Mouse (Mus musculus) adrenal gland, adult (tissue): ENCODE results near the gene Slc26a6.

Experiments used
- DNase-seq, 2 experiments: peaks; one replicate each; pipeline ENCODE4 v3.0.0; 2022 to 2023; ENCODE audit warnings: low spot score in 1 of 2; ENCODE audit not compliant: inconsistent age in 2 of 2

Slc26a6 gene

DNA sequence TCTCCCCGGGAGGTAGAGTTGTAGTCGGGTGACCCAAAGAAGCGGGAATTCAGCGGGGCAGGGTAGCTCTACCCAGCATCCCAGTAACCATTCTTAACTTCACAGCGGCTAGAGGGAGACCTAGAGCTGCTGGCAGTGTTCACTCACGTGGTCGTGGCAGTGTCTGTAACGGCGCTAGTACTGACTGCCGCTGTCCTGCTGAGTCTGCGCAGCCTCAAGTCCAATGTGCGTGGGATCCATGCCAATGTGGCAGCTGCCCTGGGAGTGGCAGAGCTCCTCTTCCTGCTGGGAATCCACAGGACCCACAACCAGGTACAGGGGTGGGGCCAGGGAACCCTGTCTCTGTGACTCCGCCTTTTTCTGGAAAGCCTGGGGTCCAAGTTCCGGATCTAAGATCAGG is 10.1 kb upstream of the Slc26a6 start:
- peak; percentile 44 to 71 for DNase-seq

DNA sequence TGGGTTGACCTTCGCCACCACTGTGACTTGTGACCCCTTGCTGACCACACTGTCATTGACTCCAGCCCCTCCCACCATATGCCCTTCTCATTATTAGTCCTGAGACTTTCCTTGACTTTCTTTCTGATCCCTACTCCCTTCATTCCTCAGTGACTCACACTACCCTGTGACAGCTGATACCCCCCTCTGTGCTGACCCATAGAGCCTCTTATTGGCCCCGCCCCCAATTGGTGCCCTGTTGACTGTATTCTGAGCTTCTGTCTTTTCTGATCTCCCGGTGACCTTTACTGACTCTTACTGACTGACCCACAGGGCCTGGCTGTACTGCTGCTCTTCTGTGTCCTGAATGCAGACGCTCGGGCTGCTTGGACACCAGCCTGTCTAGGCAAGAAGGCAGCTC is 7.7 kb upstream of the Slc26a6 start:
- DNase-seq = peak; percentile 58 to 60

DNA sequence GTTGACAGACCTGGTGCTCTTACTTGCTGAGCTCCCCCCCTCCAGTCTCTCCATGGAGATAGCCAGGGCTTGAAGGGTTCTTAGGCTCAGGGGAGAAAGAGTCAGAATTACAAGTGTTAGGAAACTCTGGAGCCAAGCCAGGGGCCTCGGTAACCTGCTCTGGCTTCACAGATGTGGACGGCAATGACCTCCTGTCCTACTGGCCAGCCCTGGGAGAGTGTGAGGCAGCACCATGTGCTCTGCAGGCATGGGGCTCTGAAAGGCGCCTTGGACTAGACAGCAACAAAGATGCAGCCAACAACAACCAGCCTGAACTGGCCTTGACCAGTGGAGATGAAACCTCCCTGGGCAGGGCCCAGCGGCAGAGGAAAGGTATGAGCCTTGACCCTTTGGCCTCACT is 5.7 kb upstream of the Slc26a6 start:
- peak in 1 of 2 experiments; percentile 64 for DNase-seq

DNA sequence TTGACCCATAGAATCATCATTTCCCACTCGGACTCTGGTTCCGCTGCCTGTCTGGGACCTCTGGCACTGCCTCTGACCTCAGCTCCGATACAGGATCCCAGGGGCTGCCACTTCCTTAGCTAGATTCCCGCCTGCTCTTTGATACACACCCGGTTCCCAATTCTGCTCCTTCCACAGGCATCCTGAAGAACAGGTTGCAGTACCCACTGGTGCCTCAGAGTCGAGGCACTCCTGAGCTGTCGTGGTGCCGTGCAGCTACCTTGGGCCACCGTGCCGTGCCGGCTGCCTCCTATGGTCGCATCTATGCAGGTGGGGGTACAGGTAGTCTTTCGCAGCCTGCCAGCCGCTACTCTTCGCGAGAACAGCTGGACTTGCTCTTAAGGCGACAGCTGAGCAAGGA is 4.7 kb upstream of the Slc26a6 start:
- DNase-seq = no peak

DNA sequence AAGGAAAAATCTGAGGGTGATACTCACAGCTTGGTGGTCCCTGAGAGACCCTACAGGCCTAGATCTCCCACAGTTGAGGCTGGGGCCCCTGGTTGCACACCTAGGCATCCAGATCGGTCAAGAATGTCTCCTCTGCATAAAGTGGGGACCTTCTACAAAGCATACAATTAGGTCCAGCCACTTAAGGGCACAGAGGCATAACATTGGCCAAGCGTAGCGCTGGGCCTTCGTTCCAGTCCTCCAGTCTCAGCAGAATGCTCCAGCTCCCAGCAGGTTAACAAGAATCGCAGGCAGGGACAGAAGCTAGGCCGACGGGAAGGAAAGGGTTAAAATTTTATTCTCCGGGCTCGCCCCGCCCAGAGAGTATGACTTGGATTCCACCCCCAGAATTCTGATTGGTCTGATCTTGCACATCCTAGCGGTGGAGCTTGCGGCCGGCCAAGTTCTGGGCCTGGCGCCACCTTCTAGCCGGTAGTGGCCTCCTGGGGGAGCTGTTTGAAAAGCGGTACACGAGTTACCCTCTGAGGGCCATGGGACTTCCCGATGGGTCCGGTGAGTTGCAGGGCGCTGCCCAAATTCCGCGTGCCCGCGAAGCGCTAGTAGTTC is 655 bp downstream of the Slc26a6 start:
- DNase-seq = peak; percentile 95 to 98

DNA sequence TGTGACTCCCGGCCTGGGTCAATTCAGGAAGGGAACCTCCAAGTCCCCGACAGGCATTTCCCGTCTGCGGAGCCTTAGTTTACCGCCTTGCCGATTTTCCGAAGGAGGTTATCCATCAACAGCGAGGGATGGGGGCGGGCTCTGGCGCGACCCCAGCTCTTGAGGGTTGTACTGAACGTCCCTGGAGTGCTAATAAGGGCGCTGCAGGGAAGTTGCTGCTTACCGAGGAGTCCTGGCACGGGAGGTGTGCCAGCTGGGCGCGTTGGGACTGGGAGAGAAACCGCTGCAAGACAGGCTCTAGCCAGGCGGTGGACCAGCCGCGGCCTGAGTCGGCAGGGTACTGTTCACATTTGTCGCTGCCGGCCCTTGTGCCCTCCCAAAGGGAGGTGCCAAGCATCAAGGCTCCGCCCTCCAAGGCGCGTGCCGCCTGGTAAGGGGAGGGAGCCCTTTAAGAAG is 1.2 kb downstream of the Slc26a6 start:
- peak; percentile 91 to 97 for DNase-seq

DNA sequence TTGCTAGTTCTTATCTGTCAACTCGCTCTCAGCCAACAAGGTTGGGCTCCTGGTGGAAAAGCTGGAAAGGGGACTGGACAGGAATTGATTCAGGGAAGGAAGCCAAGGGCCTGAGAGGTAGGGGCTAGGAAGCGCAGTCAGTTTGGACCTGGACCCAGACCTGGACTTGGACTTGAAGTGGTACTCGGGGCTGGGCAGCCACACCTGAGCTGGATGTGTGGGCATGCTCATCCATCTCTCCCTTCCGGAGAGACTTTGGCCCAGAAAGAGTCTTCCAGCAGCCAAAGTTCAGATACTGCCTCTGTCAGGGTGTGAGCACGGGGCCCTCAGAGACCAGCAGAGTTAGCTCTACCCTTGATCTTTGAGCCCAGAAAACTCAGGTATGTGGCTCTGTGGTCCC is 2.3 kb downstream of the Slc26a6 start:
- no peak for DNase-seq

DNA sequence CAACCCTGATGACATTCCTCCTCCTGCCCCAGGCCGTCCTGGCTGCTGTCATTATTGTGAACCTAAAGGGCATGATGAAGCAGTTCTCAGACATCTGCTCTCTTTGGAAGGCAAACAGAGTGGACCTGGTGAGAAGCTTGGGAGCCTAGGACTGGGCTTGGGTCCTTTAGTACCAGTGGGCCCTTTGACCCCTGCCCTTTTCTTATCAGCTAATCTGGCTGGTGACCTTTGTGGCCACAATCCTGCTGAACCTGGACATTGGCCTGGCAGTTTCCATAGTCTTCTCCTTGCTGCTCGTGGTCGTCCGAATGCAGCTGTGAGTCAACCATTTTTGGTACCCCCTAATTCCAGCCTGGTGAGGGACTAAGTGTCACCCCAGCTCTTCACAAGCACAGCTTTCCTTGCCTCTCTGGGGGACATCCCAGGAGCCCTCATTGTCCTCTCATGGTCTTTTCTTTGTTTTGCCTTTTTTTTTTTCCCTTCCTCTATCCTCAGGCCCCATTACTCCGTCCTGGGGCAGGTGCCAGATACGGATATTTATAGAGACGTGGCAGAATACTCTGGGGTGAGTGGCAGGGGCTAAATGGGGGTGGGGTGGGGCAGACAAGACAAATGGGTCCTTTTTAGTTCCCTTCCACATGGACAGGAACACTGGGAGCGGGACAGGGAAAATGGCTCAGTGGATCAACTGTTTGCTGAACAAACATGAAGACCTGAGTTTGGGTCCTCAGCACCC is 5.9 kb downstream of the Slc26a6 start:
- no peak for DNase-seq

DNA sequence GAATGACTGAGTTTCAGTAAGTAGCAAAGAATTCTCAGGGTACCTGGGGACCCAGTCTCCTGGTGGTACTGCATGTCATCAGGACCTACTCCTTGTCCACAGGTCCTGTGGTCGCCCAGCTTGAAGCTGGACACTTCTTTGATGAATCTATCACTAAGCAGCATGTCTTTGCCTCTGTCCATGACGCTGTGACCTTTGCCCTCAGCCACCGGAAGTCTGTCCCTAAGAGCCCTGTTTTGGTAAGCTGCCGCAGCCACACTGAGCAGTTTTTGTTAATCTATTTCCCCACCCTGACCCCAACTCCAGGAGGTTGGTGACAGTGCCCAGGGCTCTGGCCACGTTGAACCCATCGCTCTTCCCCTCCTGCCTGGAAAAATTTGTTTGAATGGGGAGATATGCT is 59.2 kb downstream of the Slc26a6 start:
- no peak for DNase-seq

DNA sequence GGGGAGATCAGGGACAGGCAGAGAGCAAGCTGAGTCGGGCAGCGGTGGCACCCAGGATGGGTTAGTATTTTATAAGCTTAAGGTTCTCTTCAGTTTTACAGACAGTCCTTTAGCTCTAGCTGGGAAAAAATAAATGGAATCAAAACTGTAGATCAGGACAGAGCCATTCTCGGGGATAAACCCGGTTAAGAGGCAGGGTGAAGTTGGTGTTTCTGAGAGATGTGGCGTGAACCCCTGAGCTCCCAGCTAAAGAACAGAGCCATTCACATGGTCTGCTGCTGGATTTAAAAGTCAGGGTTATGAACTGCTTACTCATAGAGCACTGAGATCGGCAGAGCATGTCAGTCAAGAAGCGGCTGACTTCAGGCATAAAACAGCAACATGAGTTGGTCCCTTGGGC is 60.1 kb downstream of the Slc26a6 start:
- DNase-seq = peak; percentile 40 to 79

DNA sequence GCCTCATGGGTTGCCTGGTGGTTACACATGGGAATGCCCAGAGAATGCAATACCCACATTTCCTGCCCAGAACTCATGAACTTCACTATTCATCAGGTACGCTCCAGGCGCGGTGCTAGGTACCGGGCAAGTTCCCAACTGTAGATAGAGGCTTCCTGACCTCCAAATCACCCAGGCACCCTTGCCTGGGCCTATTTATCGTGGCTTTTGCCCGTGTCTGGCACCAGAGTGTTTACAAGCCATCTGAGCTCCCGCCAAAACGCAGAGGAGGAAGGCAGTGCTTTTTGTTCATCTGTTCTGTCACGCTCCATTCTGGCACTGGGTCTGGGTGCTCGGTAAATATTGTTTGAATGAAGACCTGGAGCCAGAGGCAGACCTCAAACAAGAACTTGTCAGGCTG is 60.5 kb downstream of the Slc26a6 start:
- no peak for DNase-seq

DNA sequence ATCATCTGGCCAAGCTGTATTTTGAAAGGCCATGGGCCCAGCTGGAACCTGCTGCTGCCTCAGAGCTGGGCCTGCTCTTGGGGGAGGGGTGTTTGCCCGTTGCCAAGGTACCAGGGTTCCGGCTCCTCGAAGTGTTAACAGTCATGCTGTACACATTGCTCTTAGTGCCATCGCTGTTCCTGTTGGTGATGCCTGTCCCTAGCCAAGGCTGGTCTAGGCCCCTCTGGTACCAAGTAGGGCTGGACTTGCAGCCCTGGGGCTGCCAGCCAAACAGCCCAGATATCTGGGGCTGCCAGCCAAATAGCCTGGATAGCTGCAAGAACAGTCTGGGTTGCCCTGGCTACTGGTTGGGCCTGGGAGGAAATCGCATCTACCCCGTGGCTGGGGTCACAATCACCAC is 61.4 kb downstream of the Slc26a6 start, which contains the start of gene Tmem89:
Tmem89 (plus strand) TSS at position 129 of the 400 bp plus-strand sequence.
- no peak for DNase-seq

DNA sequence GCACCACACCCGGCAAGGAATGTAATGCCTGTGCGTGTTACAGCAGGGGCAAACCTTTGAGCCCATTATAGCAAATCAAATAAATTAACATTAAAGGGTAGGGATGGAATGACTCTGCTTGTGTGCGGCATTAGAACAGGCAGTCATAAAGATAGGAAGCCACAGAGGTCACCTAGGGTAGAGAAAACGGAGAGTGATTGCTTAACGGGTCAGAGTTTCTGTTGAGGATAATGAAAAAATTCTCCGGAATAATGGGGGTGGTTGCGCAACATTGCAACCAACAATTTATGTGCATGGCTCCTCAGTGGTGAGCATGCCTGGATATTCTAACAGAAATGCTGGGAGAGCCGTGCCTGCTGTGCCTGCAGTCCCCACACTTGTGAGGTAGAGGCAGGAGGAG is 72.8 kb downstream of the Slc26a6 start:
- DNase-seq = peak; percentile 35 to 78

DNA sequence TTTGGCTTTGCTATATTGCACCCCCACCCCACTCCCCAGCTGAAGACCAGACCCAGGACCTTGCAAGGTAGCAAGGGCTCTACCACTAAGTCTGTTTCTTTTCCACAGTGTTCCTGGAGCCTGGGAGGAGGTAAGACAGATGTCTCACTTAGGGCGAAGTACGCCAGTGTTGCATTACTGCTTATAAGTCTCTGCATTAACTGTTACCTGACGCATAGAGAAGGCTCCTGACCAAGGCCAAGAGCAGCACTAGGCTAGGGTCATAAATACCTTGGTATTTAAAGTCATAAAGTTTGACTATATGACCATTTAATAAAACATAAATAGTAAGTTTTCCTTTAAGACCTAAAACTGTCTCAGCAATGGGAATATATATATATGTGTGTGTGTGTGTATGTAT is 75.3 kb downstream of the Slc26a6 start:
- no peak for DNase-seq

DNA sequence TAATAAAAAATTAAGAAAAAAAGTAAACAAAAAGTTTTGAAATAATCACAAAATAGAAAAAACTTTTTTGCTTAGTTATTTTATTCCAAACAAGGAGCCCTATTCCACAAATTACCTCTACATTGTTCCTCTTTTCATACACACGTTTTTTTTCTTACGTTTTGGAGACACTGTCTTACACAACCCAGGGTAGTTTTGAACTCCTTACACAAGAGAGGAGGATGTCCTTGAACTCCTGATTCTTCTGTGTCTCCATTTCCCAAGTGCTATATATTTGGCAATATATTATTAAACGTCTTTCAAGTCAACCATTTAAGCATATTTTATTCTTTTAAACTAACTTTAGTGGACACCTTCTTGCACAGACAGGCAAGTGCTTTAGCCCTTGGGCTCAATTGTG is 82.9 kb downstream of the Slc26a6 start:
- DNase-seq = no peak

DNA sequence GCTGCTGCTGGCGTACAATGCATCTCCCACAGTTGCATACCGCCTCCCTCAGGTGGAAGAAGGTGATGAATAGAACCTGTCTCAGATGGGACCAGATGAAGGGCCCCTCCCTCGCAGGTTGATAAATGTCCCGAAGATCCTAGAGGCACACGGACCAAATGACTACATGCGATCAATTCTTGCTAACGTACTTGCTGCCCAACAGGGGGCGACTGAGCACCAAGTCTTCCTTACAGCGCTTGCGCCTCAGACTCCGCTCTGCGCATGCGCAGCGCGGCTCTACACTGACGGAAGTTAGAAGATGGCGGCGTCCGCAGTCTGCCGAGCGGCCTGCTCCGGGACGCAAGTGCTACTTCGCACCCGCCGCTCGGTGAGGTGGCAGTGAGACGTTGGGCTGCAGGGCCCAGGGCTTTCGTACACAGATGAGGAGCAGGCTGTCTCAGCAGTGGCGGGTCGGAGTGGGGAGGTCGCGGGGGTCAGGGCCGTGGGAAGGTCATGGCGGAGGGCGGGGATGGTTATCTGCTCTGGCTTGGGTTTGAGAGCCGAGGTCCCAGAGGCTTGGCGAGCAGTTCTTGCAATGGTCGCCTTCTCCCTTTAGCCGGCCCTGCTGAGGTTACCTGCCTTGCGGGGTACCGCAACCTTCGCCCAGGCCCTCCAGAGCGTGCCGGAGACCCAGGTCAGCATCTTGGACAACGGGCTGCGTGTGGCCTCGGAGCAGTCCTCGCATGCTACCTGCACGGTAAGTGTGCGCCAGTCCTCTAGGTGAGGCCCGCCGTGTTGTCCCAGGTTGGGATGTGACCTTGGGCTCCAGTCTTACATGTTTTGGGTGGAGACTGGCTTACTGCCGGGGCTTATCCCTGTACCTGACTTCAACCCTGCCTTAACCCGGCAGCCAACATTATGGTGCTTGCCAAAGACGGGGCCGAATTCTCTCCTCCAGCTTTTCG is 83.6 kb downstream of the Slc26a6 start, which contains the start of gene Uqcrc1:
Uqcrc1 (plus strand) TSS at position 216 of the 947 bp plus-strand sequence.
- DNase-seq = peak; percentile 96 to 97

DNA sequence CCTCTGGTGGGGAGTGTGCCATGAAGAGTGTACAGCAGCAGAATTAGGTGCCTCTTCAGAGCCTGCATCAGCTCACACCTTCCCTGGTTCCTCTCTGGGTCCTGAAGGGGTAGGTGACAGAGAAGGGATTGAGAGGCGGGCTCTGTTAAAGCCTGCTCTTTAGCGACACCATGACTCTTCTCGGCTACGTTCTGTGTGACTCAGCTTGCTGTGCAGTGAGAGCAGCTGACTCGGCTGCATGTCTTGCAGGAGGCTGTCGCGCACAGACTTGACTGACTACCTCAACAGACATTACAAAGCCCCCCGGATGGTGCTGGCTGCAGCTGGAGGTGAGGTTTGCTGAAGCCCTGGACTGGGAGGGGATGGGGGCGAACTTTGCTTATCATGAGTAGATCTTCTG is 92.0 kb downstream of the Slc26a6 start:
- DNase-seq = no peak

DNA sequence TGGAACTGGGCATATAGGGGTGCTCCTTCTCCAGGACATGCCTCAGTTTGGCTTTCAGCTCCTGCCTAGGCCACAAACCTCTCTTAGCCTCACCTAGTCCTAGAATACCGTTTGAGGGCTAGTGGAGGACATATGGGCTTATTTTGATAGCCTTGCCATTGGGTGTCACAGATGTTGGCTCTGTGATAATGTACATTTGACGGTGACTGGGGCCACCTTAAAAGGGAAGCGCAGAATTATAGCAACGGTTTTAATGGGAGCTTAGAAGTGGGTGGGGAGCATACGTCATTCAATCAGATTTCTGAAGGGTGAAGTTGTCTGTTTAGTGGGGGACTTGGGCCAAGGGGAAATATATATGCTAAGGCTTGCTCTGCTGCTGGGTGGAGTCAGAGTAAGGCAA is 92.5 kb downstream of the Slc26a6 start:
- no peak for DNase-seq

DNA sequence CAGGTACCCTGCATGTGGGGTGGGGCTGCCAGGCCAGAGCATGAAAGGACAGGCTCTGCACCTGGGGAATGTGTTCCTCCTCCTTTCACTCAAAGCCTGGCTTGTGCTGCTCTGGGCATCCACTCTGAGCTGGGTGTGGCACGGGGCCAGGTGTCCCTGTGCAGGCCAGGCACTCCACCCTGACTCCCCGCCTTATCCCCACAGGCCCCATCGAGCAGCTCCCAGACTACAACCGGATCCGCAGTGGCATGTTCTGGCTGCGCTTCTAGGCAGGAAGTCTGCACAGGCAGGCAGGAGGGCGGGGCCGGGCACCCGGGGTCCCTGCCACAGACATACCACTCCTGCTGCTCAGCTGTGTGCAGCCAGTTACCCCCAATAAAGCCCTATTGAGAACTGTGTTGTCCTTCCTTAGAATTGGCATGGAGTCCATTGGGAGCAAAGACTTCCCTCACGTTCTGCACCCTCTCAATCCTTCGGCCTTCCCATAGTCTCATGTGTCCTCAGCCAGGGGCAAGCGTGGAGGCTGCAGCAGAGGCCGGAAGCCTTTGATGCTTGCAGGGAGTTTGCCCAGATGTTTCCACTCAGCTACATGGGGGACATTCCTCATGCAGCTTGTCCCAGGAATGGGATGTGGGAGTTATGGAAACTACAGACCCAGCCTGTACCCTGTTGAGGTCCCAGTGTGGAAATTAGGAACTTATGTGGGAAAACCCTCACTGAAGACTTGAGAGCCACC is 96.3 kb downstream of the Slc26a6 start:
- no peak for DNase-seq

DNA sequence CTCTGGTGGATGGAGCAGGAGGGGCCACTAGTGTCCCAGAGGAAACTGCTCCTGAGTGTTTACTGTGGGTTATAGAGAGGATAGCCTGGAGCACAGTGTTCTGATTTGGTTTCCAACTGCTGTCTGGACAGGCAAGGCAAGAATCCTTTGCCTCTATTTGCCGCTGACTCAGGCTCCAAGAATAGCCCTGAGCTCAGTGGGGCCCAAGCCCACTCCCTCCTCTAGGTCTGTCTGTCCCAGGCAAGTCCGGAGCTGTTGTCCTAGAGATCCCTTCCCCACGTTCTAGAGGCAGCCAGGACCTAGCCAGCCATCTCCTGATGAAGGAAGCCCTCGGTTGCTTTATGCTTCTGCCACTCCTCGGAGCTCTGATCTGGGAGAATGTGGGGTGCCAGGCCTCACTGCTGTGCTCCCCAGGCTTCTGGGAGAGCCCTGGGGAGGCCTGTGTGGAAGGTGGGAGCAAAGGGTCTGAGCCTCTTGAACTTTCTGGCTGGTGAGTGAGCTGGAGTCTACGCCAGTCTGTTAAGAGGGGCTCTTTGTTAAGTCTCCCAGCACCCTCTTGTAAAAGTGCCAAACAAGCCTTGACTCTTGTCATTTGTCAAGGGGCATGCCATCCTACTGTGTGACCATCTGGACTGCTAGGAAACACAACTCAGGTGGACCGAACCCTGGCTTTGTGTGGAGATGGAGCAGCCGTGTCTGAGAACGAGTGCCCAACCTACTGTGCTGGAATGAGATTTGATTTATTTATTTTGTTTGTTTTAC is 97.1 kb downstream of the Slc26a6 start:
- no peak for DNase-seq
